Mouse (Mus musculus) hindbrain, embryonic 14.5 days (tissue): ENCODE data around the gene Vdr. TPM values are rescaled to one million over a fixed set of nuclear protein-coding genes. Genes with fewer than 3 reads are reported as not detected.

Experiments
- ATAC-seq: fragments of 200-750 bp; cut with Nextera tagmentation; 2 replicates; pipeline ENCODE4 v1.8.0; 2017; ENCODE audit warnings: moderate number of reproducible peaks, mild to moderate bottlenecking, moderate TSS enrichment, moderate library complexity; ENCODE audit not compliant: low FRiP score
- DNase-seq: peaks from one replicate; pipeline ENCODE4 v3.0.0-alpha.2; 2015; ENCODE audit warnings: low spot score
- H3K27ac ChIP-seq: fragments of 300-500 bp; sonication (generic); 2 replicates; pipeline ENCODE4 v1.5.1; 2014; ENCODE audit warnings: mild to moderate bottlenecking, moderate library complexity
- H3K27me3 ChIP-seq: fragments of 300-500 bp; sonication (generic); 2 replicates; pipeline ENCODE4 v1.6.1; 2014; ENCODE audit warnings: mild to moderate bottlenecking, low read length, mixed read lengths; ENCODE audit not compliant: control insufficient read depth, insufficient read depth
- H3K36me3 ChIP-seq: fragments of 300-500 bp; sonication (generic); replicated peaks from 2 replicates; pipeline ENCODE4 v1.6.1; 2014; ENCODE audit not compliant: control insufficient read depth, insufficient read depth
- H3K4me1 ChIP-seq: fragments of 300-500 bp; sonication (generic); replicated peaks from 2 replicates; pipeline ENCODE4 v1.6.1; 2014; ENCODE audit warnings: antibody characterized with exemption, low read length, mixed read lengths; ENCODE audit not compliant: control insufficient read depth, insufficient read depth
- H3K4me2 ChIP-seq: fragments of 300-500 bp; sonication (generic); replicated peaks from 2 replicates; pipeline ENCODE4 v1.6.1; 2014; ENCODE audit warnings: mild to moderate bottlenecking, moderate library complexity
- H3K4me3 ChIP-seq: fragments of 300-500 bp; sonication (generic); replicated peaks from 2 replicates; pipeline ENCODE4 v1.5.1; 2014; ENCODE audit warnings: mild to moderate bottlenecking, low read length
- H3K9ac ChIP-seq: fragments of 300-500 bp; sonication (generic); 2 replicates; pipeline ENCODE4 v1.6.1; 2014
- H3K9me3 ChIP-seq: fragments of 300-500 bp; sonication (generic); 2 replicates; pipeline ENCODE4 v1.6.1; 2016; ENCODE audit warnings: low read length; ENCODE audit not compliant: control insufficient read depth
- WGBS: fragments of 180-500 bp; shearing (Covaris S2); extraction: QIAGEN DNeasy Blood & Tissue Kit; methylation state at CpG from one replicate; pipeline ENCODE4 v1.1.7; 2014; 5-methylcytosine and 5-hydroxymethylcytosine counted together
- polyA plus RNA-seq: library from polyadenylated mRNA; unstranded; fragments of >200 nt; fragmentation: Nextera tagmentation; extraction: Ambion mirVana; gene quantifications from 2 replicates; pipeline ENCODE4 v1.2.1, GENCODE M21; 2014

Gene Vdr
- 0.08 and 0.27 TPM in 2 replicates for polyA plus RNA-seq

DNA sequence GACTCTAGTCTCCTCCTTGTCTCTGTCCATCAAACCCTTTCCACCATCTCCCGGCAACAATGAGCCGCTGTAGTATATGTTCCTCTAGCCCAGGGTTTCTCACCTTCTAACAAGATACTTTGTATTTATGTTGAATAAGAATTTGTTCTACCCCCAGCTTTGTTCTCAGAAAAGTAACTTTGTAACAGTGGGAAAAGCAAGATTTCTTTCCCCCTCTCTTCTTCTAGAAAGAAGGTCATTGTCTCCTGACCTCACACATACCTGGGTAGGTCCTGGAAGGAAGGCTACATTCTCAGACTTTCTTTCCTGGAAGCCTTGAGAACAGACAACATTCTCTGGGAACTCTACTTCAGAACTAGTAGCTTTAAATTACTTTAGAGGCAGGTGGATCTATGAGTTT lies at the start of gene Vdr:
TSS of gene Vdr (minus strand) at position 101 of the 400 bp plus-strand sequence.
- no peak for ATAC-seq
- no peak within 1 kb of the TSS for H3K4me3 ChIP-seq
- WGBS, result 97% methylated on average over 2 of the region's 2 CpGs
- no peak within 1 kb of the TSS for H3K9ac ChIP-seq
- H3K27me3 ChIP-seq, result peaks cover 33% of the 10 kb centered on the region
- H3K27ac ChIP-seq, result no peak within 1 kb of the TSS
- DNase-seq, result no peak
- H3K4me2 ChIP-seq, result no peak within 1 kb of the TSS
- H3K36me3 ChIP-seq, result no peaks in the 10 kb centered on the region
- H3K4me1 ChIP-seq, result peaks cover 8% of the 10 kb centered on the region; the same call in 1 of the 2 replicates
- H3K9me3 ChIP-seq, result no peaks in the 10 kb centered on the region

DNA sequence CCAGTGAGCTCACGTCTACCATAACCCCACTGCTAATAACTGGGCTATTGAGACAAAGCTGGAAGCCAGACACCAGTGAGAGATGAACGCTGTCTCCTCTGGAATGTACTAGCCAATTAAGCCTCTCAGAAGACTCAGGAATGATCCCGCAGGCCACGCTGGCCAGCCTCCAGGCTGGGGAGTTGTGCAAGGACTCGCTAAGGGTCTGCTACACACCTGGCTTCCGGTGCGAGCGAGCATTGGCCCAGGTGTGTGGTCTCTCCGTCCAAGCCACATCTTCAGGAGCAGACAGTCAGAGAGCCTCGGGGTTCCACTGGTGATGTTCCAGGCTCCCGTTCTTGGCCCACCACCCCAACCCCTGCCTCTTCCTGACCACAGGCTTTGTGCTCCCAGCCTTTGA lies 46.0 kb upstream of the Vdr start:
- no peak for ATAC-seq
- DNase-seq, result no peak
- Histone ChIP-seq H3K9ac (no peak overlapping the region), H3K9me3 (no peaks in the 10 kb centered on the region), H3K36me3 (no peaks in the 10 kb centered on the region), H3K27me3 (no peaks in the 10 kb centered on the region), H3K27ac (no peak overlapping the region), H3K4me3 (no peak overlapping the region), H3K4me2 (no peak overlapping the region), H3K4me1 (0 out of 2 replicates have a peak, but pooled peaks cover 3% of the 10 kb centered on the region)
- WGBS, result 76% methylated on average over 11 of the region's 11 CpGs

- Histone ChIP-seq H3K9ac (no peak overlapping the region), H3K36me3 (no peaks in the 10 kb centered on the region), H3K27me3 (no peaks in the 10 kb centered on the region), H3K27ac (no peak overlapping the region), H3K4me3 (no peak overlapping the region), H3K4me1 (0 out of 2 replicates have a peak, but pooled peaks cover 3% of the 10 kb centered on the region), H3K4me2 (no peak overlapping the region), H3K9me3 (no peaks in the 10 kb centered on the region)
- no peak for DNase-seq
- no peak for ATAC-seq
- WGBS, result 26% methylated on average over 4 of the region's 4 CpGs
Observed at GRCm38 (mm10) chr15:97955742-97956141, 45.3 kb upstream of the Vdr start.

GRCm38 (mm10) chr15:97955286-97955685 lies 44.9 kb upstream of the Vdr start:
- Histone ChIP-seq H3K9me3 (no peaks in the 10 kb centered on the region), H3K9ac (no peak overlapping the region), H3K27ac (no peak overlapping the region), H3K36me3 (no peaks in the 10 kb centered on the region), H3K4me3 (no peak overlapping the region), H3K27me3 (no peaks in the 10 kb centered on the region), H3K4me1 (0 out of 2 replicates have a peak, but pooled peaks cover 3% of the 10 kb centered on the region), H3K4me2 (no peak overlapping the region)
- DNase-seq (no peak), ATAC-seq (peak; percentile 43; the same call in 1 of the 2 replicates)
- 41% methylated on average over 1 of the region's 1 CpGs for WGBS

- Histone ChIP-seq H3K27ac (no peak overlapping the region), H3K27me3 (no peaks in the 10 kb centered on the region), H3K4me3 (no peak overlapping the region), H3K9ac (no peak overlapping the region), H3K9me3 (no peaks in the 10 kb centered on the region), H3K4me2 (no peak overlapping the region), H3K36me3 (no peaks in the 10 kb centered on the region), H3K4me1 (0 out of 2 replicates have a peak, but pooled peaks cover 3% of the 10 kb centered on the region)
- DNase-seq (no peak), ATAC-seq (no peak)
- 82% methylated on average over 8 of the region's 8 CpGs for WGBS
Observed at GRCm38 (mm10) chr15:97954671-97955070, 44.2 kb upstream of the Vdr start.

DNA sequence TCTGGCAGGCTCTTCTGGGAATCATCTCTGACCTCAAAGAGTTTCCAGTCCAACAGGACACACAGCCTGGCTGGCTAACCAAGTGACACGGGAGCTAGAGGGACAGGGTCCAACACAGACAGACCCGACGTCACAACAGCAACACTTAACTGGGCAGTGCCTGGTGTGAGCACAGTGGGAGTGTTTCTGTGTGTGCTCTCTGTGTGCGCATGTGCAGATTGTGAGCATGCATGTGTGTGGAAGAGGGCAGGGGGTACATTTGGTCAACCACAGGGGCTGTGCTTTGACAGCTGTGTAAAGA lies 42.4 kb upstream of the Vdr start:
- ATAC-seq, result no peak; the same call in 1 of the 2 replicates

GRCm38 (mm10) chr15:97952137-97952888 lies 41.9 kb upstream of the Vdr start:
- H3K9ac ChIP-seq, result no peak overlapping the region
- no peak overlapping the region for H3K27ac ChIP-seq
- 15% methylated on average over 16 of the region's 16 CpGs for WGBS
- H3K4me3 ChIP-seq, result no peak overlapping the region
- no peaks in the 10 kb centered on the region for H3K27me3 ChIP-seq
- H3K36me3 ChIP-seq, result no peaks in the 10 kb centered on the region
- peak; percentile 53; the same call in 1 of the 2 replicates for ATAC-seq
- no peaks in the 10 kb centered on the region for H3K9me3 ChIP-seq
- peak; percentile 84 for DNase-seq
- 0 out of 2 replicates have a peak, but pooled peaks cover 3% of the 10 kb centered on the region for H3K4me1 ChIP-seq
- H3K4me2 ChIP-seq, result 0 out of 2 replicates have a peak overlapping the region, but pooled peaks have one; percentile 13

More for the DNA sequence above, 42.4 kb upstream of the Vdr start:
- no peak for DNase-seq
- Histone ChIP-seq H3K4me2 (0 out of 2 replicates have a peak overlapping the region, but pooled peaks have one; percentile 13), H3K27ac (no peak overlapping the region), H3K4me3 (no peak overlapping the region), H3K9me3 (no peaks in the 10 kb centered on the region), H3K27me3 (no peaks in the 10 kb centered on the region), H3K4me1 (0 out of 2 replicates have a peak, but pooled peaks cover 3% of the 10 kb centered on the region), H3K9ac (no peak overlapping the region), H3K36me3 (no peaks in the 10 kb centered on the region)
- 64% methylated on average over 4 of the region's 4 CpGs for WGBS

GRCm38 (mm10) chr15:97950240-97950639 lies 39.8 kb upstream of the Vdr start:
- Histone ChIP-seq H3K9me3 (no peaks in the 10 kb centered on the region), H3K4me2 (no peak overlapping the region), H3K36me3 (no peaks in the 10 kb centered on the region), H3K9ac (no peak overlapping the region), H3K27me3 (no peaks in the 10 kb centered on the region), H3K4me1 (0 out of 2 replicates have a peak, but pooled peaks cover 2% of the 10 kb centered on the region), H3K27ac (no peak overlapping the region), H3K4me3 (no peak overlapping the region)
- ATAC-seq, result no peak
- WGBS, result 78% methylated on average over 7 of the region's 7 CpGs
- DNase-seq, result no peak

- H3K4me3 ChIP-seq, result no peak overlapping the region
- no peak for ATAC-seq
- no peak for DNase-seq
- H3K36me3 ChIP-seq, result no peaks in the 10 kb centered on the region
- 71% methylated on average over 3 of the region's 3 CpGs for WGBS
- no peaks in the 10 kb centered on the region for H3K9me3 ChIP-seq
- no peak overlapping the region for H3K9ac ChIP-seq
- no peak overlapping the region for H3K4me2 ChIP-seq
- no peaks in the 10 kb centered on the region for H3K4me1 ChIP-seq
- H3K27me3 ChIP-seq, result no peaks in the 10 kb centered on the region
- no peak overlapping the region for H3K27ac ChIP-seq
Observed at GRCm38 (mm10) chr15:97949706-97950105, 39.3 kb upstream of the Vdr start.
